Mouse (Mus musculus) cerebral cortex, adult 2 months (tissue): ENCODE results near the gene Ankrd44.

Experiments
- WGBS: fragments of 180-500 bp; shearing (Covaris S2); methylation state at CpG from one replicate; pipeline ENCODE4 v1.1.7; 2018; 5-methylcytosine and 5-hydroxymethylcytosine counted together

Gene Ankrd44

DNA sequence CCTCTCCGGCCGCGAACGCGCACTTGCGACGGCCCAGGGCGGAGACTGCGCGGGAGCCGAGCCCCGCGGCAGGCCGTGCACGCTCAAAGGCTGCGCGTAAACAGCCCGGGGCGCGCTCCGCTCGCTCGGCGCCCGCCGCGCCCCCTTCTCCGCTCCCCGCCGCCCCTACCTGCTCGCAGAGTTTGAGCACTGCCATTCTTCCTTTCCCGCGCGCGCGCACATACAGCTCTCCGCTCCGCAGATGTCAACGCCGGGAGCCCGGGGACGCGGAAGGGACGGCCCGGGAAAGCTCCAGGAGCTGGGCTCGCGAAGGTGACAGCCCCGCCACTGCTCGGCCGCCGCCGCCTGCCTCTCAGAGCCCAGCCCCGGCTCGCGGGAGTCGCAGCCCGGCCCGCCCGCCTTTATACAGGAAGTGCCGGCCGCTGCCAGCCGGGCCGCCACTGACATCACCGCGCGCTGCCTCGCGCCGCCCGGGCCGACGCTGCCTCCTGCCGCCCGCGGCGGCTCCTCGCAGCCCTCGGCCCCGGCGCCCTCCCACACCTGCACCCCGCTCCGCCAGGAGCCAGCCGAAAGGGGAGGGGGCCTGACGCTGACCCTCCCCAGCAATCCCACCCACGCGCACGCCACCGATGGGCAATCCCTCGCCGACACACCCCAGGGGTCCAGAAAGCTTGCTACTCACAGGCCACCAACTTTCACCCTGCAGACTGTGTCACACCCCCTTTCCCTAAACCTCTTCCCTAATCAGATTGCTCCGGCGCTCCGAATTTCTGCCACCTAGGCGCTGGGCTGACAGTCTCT lies at the start of gene Ankrd44:
TSS of gene Ankrd44 (minus strand) at position 417 of the 801 bp plus-strand sequence.
- 1% methylated on average over 94 of the region's 94 CpGs for WGBS

DNA sequence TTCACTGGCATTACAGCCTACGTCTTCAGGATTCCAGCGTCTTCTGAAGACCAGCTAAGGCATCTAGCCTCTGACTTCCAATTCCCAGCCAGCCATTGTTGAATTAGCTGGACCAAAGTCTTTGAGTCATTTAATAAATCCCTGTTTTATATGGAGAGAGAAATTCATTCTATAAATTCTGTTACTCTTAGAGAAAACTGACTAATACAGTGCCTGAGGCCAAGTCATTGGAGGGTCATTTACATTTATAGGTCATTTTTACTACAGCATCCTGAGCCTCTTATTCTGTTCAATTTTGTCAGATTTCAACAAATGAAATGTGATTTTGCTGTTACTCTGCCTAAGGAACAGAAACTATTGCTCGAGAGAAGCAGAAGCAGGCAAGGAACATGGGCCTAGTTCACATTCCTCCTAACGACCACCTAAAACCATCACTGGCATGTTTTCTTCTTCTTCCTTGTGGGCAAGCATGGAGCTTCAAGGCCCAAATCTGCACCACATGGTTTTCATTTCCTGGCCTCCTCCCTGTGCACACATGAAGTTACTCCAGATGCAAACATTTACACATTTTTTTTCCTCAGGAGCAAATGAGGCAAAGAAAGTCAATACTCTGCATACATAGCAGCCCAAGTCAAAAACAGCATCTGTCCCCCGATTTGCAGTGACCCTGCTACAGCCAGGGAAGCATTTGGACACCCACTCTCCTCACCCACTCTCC lies 45.7 kb upstream of the Ankrd44 start:
- WGBS: 85% methylated on average over 5 of the region's 5 CpGs

DNA sequence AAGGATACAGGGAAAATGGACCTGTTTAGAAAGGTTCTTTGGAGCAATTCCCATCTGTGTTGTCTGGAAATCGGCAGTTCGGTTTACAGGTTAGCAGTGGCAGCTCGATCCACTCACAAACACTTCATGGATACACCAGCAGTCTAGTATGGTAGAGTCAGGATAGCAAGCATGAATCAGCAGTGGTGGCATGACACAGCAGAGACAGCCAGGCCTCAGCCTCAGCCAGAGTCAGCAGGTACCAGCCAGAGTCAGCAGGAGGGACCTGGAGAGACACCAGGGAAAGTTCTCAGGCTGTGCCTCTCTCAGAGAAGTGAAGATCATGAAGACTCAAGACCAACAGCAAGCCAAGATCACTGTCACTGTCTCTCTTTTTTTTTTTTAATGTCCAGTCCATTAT lies 40.7 kb upstream of the Ankrd44 start:
- WGBS: 96% methylated on average over 3 of the region's 3 CpGs

DNA sequence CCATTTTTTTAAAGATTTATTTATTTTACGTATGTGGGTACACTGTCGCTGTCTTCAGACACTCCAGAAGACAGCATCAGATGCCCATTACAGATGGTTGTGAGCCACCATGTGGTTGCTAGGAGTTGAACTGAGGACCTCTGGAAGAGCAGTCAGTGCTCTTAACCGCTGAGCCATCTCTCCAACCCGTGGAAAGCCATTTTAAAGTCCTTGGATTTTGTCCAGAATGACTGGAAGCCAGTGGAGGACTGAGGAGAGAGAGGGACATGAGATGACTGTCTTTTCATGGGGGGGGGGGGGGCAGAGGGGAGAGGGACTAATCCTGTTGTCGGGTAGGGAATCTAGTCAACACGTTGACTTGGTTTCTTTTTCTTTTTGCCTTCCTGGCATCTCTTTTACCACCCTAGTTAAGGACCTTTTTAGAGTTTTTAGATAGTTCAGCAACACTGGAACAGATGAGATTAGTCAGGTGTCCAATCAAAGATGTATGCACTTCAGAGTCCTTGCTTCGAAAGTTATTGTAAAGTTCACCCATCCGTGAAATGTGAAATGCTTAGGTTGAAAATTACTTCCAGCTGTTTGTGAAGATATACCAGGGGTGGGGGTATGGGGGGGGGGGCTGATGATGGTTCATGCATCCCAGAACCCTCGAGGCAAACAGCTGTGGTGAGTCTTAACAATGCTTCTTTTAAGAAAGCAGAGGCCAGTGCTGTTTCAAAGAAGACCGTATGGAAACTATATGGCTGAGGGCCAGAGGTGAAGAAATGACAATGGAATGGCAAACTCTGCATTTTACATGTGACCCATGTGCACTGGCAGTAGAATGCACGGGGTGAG lies 39.2 kb upstream of the Ankrd44 start:
- WGBS: 70% methylated on average over 11 of the region's 11 CpGs

DNA sequence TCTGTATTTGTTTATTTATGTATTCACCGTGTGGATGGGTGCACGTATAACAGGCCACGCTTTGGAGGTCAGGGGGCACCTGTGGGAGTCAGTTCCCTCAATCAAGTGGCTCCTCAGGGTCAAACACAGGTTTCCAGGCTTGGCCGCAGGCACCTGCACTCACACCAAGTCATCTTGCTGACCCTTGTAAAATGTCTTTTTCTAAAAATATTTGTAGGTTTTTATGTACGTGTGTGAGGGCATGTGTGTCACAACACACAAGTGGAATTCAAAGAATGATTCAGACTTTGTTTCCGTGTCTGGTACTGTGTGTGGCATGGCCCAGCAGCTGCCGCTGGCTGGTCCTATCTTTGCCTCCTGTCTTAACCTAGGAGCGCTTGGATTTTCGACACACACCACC lies 35.5 kb upstream of the Ankrd44 start:
- 92% methylated on average over 9 of the region's 9 CpGs for WGBS

DNA sequence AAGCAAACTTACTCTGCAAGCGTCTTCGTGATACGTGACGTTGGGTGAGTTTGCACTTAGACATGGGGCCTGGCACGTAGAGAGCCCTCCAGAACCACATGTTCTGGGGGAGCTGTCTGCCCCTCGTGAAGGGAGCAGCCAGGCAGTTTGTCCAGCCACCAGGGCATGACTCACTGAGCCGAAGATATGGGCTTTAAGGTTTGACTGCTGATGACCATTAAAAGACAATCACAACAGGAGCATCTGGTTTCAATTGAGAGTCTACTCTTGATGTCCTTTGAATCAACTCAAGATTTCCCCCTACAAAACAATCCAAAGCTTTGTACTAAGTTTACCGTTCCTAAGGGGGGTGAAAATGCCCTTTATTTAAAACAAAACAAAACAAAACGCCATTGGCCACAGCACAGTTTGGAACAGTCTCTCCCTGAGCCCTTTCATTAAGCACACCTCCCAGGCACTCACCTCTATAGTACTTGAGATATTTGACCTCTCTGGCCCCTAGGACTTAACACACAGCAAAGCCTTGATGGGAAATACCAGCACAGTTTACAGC lies 34.5 kb upstream of the Ankrd44 start:
- 74% methylated on average over 9 of the region's 9 CpGs for WGBS

DNA sequence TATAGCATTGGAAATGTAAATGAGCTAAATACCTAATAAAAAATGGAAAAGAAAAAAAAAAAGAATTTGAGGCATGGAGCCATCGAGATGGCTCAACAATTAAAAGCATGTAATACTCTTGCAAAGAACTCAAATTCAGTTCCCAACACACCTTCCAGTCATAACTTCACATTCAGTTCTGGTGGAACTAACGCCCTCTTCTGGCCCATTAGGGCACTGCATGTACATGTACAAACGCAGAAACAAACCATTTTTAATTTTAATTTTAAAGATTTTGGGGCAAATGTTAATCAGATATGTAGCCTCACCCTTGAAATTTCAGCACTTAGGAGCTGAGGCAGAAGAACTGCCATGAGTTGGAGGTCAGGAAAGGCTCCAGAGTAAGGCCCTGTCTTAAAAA lies 32.3 kb upstream of the Ankrd44 start:
- 74% methylated on average over 3 of the region's 3 CpGs for WGBS

DNA sequence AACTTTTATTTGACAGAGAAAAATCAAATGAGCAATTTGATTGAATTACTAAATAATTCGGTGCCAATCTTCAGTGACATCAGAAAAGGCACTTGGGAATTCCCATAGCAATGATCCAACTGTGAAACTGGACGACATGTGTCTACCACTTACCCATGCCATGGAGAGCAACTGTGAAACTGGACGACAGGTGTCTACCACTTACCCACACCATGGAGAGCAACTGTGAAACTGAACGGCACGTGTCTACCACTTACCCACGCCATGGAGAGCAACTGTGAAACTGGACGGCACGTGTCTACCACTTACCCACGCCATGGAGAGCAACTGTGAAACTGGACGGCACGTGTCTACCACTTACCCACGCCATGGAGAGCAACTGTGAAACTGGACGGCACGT lies 30.8 kb upstream of the Ankrd44 start:
- 93% methylated on average over 14 of the region's 14 CpGs for WGBS

DNA sequence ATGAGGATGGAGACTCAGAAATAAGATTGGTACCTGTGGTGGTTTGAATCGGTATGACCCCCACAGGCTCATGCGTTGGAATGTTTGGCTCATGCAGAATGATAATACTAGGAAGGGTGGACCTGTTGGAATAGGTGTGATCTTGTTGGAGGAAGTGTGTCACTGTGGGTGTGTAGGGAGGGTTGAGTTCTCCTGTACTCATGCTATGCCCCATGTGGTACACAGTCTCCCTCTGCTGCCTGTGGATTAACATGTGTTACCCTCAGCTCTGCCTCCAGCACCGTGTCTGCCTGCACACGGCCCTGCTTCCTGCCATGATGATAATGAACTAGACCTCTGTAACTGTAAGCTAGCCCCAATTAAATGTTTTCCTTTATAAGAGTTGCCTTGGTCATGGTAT lies 28.7 kb upstream of the Ankrd44 start:
- WGBS: 83% methylated on average over 4 of the region's 4 CpGs

DNA sequence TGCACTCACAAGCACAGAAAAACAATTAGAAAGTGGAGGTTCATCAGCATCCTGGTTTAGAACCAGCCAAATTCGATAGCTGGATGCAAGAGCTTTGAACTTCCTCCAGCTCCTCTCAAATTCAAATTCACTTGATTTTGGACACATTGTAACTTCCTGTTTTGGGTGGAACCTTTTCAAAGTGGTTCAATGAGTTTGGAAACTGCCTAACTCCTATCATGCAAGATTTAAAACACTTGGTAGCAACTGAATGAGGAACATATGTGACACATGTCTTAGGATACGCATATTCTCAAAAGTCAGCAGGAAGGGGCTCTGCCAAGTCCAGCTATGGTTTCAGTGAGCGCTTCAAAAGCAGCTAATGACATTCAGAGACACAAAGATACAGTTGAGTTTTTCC lies 18.5 kb upstream of the Ankrd44 start:
- 55% methylated on average over 3 of the region's 3 CpGs for WGBS

DNA sequence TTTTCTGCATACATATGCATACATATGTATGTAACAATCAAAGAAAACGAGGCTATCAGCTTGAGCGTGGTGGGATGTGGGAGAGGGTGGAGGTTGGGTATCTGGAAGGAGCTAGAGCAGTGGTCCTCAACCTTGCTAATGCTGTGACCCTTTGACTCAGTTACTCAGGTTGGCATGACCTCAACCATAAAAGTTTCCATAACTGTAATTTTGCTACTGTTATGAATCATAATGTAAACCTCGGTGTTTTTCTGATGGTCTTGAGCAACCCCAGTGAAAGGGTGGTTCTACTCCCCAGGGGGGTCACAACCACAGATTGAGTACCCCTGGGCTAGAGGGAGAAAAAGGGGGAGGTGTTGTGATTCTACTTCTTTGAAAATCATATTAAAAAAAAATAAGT lies 9.3 kb upstream of the Ankrd44 start:
- WGBS: 83% methylated on average over 3 of the region's 3 CpGs

DNA sequence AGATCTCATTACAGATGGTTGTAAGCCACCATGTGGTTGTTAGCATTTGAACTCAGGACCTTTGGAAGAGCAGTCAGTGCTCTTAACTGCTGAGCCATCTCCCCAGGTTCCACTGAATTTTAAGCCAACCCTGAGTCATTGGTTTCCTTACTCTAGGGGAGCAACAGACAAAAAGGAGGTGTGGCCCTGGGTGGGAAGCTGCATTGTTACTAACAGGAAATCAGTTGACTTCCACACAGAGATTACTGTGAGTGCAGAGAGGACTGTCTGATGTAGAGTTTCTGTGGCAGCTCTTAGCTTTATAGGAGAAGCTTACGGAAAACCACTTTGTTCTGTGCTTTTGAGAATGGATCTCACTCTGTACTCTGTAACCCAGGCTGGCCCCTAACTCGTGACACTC lies 8.7 kb upstream of the Ankrd44 start:
- 78% methylated on average over 2 of the region's 2 CpGs for WGBS

DNA sequence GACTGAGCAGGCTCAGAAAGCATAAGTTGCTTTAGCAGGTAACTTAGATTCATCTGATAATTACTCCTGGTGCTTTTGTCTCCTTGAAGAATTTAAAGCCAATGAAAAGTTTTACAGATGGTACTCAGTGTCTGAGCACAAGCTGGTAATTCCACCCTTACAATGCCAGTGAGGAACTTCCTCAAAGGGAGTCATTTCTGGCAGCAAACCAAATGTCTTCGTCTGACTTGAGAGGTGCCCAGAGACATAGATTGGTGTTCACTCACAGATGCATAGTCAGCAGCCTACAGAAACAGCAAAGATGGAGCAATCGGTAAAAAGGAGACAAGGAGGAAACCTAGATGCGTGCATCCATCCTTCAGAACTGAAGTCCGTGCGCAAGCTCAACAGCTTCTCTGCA lies 7.5 kb upstream of the Ankrd44 start:
- WGBS: 83% methylated on average over 5 of the region's 5 CpGs

DNA sequence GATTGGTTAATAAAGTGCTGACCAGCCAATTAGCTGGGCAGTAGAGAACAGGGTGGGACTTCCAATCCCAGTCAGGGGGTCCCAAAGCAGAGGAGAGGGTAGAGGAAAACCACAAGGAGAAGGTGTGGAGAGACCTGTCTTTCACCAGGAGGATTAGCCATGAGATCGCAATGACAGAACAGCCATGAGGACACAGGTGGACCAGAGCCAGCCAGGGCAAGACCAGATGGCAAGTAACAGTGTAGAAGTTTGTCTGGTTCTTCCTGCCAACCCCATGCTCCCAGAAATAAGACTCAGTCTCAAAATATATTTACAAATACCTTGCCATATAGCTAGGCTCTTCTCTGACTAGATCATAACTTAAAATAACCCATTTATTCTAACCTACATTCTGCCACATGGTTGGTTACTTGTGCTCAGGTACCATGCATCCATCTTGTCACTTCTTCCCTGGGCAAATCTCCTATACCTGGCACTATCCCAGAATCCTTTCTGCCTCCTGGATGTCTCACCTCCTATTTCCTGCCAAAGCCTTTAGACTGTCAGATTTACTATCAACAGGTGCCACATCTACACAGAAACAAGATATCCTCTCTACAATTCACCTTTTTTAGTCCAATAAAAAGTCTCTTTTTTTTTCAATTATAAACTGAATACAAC lies 6.4 kb upstream of the Ankrd44 start:
- 75% methylated on average over 1 of the region's 1 CpGs for WGBS

DNA sequence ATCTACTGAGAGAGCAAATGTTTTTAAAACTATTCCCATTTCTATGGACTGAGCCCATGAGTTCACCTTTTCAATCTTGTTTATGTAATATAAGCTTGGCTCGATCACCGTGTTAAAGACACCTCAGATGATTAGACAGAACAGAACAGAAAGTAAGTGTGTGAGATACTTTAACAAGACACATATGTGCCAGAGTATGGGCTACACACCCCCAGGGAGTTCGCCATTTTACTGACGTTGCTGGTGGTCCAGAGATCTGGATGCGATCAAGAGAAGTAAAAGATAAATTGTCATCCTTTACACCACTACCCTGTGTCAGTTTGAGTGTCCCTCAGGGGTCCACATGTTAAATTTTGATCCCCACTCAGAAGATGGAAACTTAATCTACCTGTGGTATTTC lies 5.0 kb upstream of the Ankrd44 start:
- 86% methylated on average over 5 of the region's 5 CpGs for WGBS

DNA sequence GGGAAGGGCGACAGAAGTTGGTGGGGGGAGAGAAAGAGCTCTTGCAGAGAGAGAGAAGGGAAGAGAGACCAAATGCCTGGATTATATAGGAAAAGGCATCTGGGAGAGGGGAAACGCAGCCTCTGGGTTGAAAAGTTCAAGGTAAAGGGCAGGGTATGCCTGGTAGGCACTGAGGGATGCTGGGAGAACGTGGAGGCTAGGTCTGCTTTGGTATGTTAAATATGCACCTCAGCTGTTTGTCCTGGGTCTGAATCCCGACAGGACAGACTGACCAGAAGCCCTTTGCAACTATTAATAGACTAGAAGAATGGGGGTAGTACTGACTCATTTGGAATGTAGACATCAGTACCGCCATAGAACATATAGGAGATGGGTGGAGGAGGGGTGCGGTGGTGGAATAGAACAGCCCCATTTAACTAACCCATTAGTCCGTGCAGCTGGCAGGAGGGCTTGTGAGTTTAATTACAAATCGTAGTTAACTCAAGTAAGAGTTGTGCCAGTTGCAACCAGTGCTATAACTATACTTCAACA lies 4.5 kb upstream of the Ankrd44 start:
- WGBS: 65% methylated on average over 8 of the region's 8 CpGs

DNA sequence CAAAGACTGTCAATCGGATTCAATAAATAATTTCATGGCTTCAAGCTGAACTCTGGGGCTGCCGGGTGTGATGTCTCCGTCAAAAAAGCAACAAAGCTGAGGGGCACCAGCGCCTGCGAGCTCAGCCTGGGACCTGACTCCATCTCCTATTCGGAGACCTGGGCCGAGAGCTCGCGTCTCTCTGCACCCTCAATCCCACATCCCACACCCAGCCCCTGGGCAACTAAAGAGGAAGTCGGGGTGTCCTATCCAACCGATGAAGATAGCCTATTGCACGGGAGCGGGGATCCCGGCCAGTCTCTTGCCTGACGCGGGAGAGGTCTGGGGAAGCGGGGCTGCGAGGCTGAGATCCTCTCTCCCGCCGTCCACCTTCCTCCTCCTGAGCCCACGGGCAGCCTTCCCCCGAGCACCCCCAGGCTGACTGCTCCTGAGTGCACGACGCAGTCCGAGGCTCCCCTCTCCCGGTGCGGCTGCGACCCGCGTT lies 694 bp downstream of the Ankrd44 start:
- WGBS: 2% methylated on average over 30 of the region's 30 CpGs

DNA sequence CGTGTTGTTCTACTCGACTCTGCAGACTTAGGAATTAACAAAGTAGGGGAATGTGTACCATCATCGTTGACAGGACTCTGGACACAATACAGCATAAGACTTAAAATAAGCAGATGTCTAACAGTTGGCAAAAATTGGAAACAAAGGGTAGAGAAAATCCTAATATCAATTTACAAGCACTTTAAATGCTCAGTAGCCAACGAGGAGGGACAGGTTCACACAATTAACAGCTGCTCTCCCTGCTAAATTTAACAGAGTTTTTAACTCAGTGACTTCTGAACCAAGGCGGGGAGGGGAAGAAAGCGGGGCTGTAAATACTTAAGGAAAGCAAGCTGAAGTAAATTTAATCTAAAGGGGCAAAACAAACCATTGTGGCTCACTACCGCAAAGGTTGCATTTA lies 1.4 kb downstream of the Ankrd44 start:
- WGBS: 70% methylated on average over 7 of the region's 7 CpGs

DNA sequence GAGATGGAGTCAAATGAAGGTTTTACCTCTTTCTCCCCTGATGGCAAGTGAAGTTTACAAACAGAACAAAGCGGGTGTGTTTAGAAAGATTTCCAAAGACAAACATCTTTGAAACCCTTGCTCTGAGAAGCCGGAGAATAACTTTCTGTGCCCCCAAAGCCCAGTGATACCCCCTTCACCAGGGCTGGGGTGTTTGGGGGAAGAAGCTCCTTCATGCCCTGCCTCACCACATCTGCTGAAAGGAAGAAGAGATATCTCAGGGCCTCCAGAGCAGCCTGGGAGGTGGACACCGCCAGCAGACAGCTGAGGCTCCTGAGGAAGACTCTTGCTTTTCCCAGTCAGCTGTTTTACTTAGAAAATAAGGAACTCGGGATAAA lies 1.9 kb downstream of the Ankrd44 start:
- WGBS: 91% methylated on average over 4 of the region's 4 CpGs

DNA sequence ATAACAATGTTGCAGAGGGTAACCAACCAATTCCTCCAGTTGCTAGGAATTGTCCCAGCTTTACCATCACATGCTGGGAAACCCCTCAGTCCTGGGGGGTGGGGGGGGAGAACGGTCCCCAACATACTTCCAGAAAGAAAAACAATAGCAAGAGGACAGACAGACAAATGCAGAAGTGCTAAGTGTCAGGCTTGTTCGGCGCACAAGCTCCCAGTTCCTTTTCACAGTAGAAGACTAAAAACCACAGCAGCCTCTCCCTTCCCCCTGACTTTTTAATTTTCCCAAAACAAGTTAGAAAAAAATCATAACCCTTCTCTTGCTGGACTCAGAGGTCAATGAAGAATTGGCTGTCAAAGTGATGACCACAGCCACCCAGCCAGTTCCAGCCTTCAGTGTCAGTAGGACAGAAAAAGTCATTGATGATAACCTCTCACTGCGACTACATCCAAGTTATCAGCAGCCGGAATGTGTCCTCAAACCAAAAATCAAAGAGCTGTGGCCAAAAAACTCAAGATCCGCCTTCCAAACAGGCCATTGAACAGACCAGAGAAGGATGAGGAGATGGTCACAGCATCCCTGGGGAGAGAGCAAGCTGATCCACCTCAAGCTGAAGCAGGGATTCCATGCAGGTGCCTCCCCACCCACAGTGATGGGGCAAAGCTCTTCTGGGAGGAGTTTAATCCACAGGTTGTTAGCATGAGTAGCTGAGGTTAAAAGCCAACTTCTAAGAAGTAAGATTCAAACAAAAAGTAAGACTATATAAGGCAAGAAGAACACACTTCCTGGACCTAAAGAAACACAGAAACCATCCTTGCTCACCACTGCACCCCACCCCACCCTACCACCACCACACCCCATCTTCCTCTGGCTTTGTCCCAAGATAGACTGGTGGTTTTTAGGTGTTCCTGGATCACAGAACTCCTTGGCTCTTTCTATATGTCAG lies 2.5 kb downstream of the Ankrd44 start:
- WGBS: 86% methylated on average over 6 of the region's 6 CpGs
